Mouse (Mus musculus): ENCODE measurements around the gene Olfr93.
A peak's percentile ranks its signal among the peaks of the same experiment; 100 is the strongest.
"Not testable (repeated sequence)": the region's sequence is repeated elsewhere in the genome, so short reads cannot be mapped to it uniquely, and the experiment has no call there.

Olfr93 gene

GRCm38 (mm10) chr17:37161394-37161793 lies at the start of gene Olfr93:
Olfr93 (minus strand) TSS chr17:37161494.
- no peak for DNase-seq

- DNase-seq, result no peak
Observed at GRCm38 (mm10) chr17:37203917-37204236, 42.6 kb upstream of the Olfr93 start.

GRCm38 (mm10) chr17:37203206-37203916 lies 42.1 kb upstream of the Olfr93 start:
- DNase-seq, result peak; percentile 82

GRCm38 (mm10) chr17:37200894-37201293 lies 39.6 kb upstream of the Olfr93 start, which contains the start of gene Olfr94:
Olfr94 (minus strand) TSS chr17:37200994.
- no peak for DNase-seq

- DNase-seq, result peak; percentile 41
Observed at GRCm38 (mm10) chr17:37196845-37197724, 35.8 kb upstream of the Olfr93 start.

GRCm38 (mm10) chr17:37194782-37195181 lies 33.5 kb upstream of the Olfr93 start:
- DNase-seq, result peak; percentile 37

- no peak for DNase-seq
Observed at GRCm38 (mm10) chr17:37193656-37194055, 32.4 kb upstream of the Olfr93 start, which contains the start of gene Ubd. Ubd (plus strand) TSS chr17:37193892.

GRCm38 (mm10) chr17:37193032-37193431 lies 31.7 kb upstream of the Olfr93 start:
- DNase-seq, result no peak

- DNase-seq, result peak; percentile 19
Observed at GRCm38 (mm10) chr17:37190711-37191110, 29.4 kb upstream of the Olfr93 start.

GRCm38 (mm10) chr17:37185474-37185873 lies 24.2 kb upstream of the Olfr93 start:
- no peak for DNase-seq

- DNase-seq, result not testable (repeated sequence)
Observed at GRCm38 (mm10) chr17:37131366-37131765, 29.9 kb downstream of the Olfr93 start.

GRCm38 (mm10) chr17:37119988-37120387 lies 41.3 kb downstream of the Olfr93 start, which contains the start of gene Olfr92:
Olfr92 (minus strand) TSS chr17:37120088.
- no peak for DNase-seq

GRCm38 (mm10) chr17:37098178-37098577 lies 63.1 kb downstream of the Olfr93 start, which contains the start of gene Olfr91:
Olfr91 (minus strand) TSS chr17:37098278.
- DNase-seq, result no peak

GRCm38 (mm10) chr17:37093289-37093688 lies 68.0 kb downstream of the Olfr93 start:
- DNase-seq, result no peak

- DNase-seq, result no peak
Observed at GRCm38 (mm10) chr17:37092198-37092597, 69.1 kb downstream of the Olfr93 start.

Data from right cerebral cortex, adult 18-20 months (tissue).